10 mouse cellular contexts compared by ENCODE assay signal in genomic region chr6:50009856-50010255, GRCm38 (mm10).
"Had no signal": no experiment of that assay in that cellular context is flagged by ENCODE, and none has a peak within 500 bp of the region (broad histone marks: within the 10 kb centered on the region; RNA-seq: fewer than 3 reads in every experiment).

No protein-coding gene starts in this region.

- DNase-seq: left cerebral cortex, postnatal 4 days; lung, adult 2 months; midbrain, embryonic 14.5 days; retina, postnatal 1 day had no signal

- H3K27ac ChIP-seq: limb, embryonic 13.5 days; liver, embryonic 14.5 days; midbrain, embryonic 10.5 days; neural tube, embryonic 13.5 days; stomach, postnatal 0 days had no signal

- H3K36me3 ChIP-seq: limb, embryonic 13.5 days; midbrain, embryonic 10.5 days; neural tube, embryonic 13.5 days had no signal

- H3K9ac ChIP-seq: limb, embryonic 13.5 days; liver, embryonic 14.5 days; neural tube, embryonic 13.5 days had no signal

- H3K4me2 ChIP-seq: limb, embryonic 13.5 days; neural tube, embryonic 13.5 days had no signal

- H3K4me3 ChIP-seq: limb, embryonic 13.5 days; midbrain, embryonic 10.5 days; myocyte; neural tube, embryonic 13.5 days had no signal

- H3K9me3 ChIP-seq: limb, embryonic 13.5 days; midbrain, embryonic 10.5 days; neural tube, embryonic 13.5 days had no signal

- H3K27me3 ChIP-seq: limb, embryonic 13.5 days; neural tube, embryonic 13.5 days had no signal
